Mouse (Mus musculus): ENCODE data around the gene Ankmy2.

- TF ChIP-seq CTCF (conservative IDR thresholded peaks at IDR 0.05; ENCODE audit: insufficient read depth, insufficient read length, low read depth, low read length) (no peak), POLR2A (IDR thresholded peaks at IDR 0.05; ENCODE audit: low read depth, low read length) (no peak)
Observed at GRCm38 (mm10) chr12:36137192-36137591, 19.7 kb upstream of the Ankmy2 start.

All from kidney, adult 2 months (tissue).